ENCODE assay signal across 13 mouse cellular contexts in the genomic region with DNA sequence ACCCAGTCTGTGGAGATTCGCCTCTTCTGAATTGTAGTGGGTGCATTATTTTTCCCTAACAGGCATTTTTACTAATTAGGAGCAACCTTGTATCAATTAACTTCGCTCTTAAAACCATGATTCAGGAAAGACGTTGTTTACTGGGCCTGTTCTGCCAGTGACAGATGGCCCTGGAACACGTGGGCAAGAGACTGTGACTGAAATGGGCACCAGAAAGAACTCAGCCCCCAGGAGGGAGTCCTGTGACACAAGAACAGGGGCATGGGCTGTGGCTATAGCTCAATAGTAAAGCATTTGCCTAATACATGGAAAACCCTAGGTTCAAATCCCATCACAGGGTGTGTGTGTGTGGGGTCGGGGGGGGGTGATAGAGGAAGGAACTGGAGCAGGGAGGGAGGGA. TPM values are rescaled to one million over a fixed set of nuclear protein-coding genes. Genes with fewer than 3 reads are reported as not detected.
DNase-seq lines count a peak whose midpoint lies in the region; ATAC-seq and TF ChIP-seq lines count a peak whose summit lies in the region.
"Had no signal": no experiment of that assay in that cellular context is flagged by ENCODE, and none has a peak within 500 bp of the region (broad histone marks: within the 10 kb centered on the region; RNA-seq: fewer than 3 reads in every experiment).

No protein-coding gene starts in this region.

- TF ChIP-seq CTCF in lung, adult 2 months (IDR thresholded peaks at IDR 0.05; ENCODE audit: insufficient read depth, low read length): no peak

- H3K27me3 ChIP-seq in forebrain, embryonic 13.5 days: no peaks in the 10 kb centered on the region
- no peaks in the 10 kb centered on the region for H3K27me3 ChIP-seq in forebrain, embryonic 10.5 days (ENCODE audit: poor library complexity, severe bottlenecking)
- H3K27me3 ChIP-seq in forebrain, embryonic 16.5 days (replicated peaks; ENCODE audit: control insufficient read depth, insufficient read depth, low read length): no peaks in the 10 kb centered on the region
- no peaks in the 10 kb centered on the region for H3K27me3 ChIP-seq in neural tube, embryonic 15.5 days (replicated peaks)
- H3K27me3 ChIP-seq: heart, embryonic 13.5 days; limb, embryonic 15.5 days had no signal

- H3K4me2 ChIP-seq in forebrain, embryonic 13.5 days: no peak overlapping the region
- no peak overlapping the region for H3K4me2 ChIP-seq in forebrain, embryonic 16.5 days (ENCODE audit: low read length)
- H3K4me2 ChIP-seq in neural tube, embryonic 15.5 days: no peak overlapping the region
- H3K4me2 ChIP-seq: heart, embryonic 13.5 days; limb, embryonic 15.5 days; lung, embryonic 14.5 days had no signal

- TF ChIP-seq POLR2A in lung, adult 2 months (IDR thresholded peaks at IDR 0.05; ENCODE audit: borderline replicate concordance, extremely low read depth, low read depth, low read length): no peak

- peak; percentile 70 for ATAC-seq in forebrain, embryonic 13.5 days
- peak; percentile 64 for ATAC-seq in forebrain, embryonic 16.5 days
- ATAC-seq in neural tube, embryonic 15.5 days (ENCODE audit: low FRiP score): no peak

- no peaks in the 10 kb centered on the region for H3K36me3 ChIP-seq in forebrain, embryonic 13.5 days (ENCODE audit: poor library complexity, severe bottlenecking)
- no peaks in the 10 kb centered on the region for H3K36me3 ChIP-seq in forebrain, embryonic 10.5 days (replicated peaks)
- H3K36me3 ChIP-seq in forebrain, embryonic 16.5 days (ENCODE audit: control insufficient read depth, insufficient read depth): no peaks in the 10 kb centered on the region
- H3K36me3 ChIP-seq in neural tube, embryonic 15.5 days: no peaks in the 10 kb centered on the region
- H3K36me3 ChIP-seq: heart, embryonic 13.5 days; limb, embryonic 15.5 days had no signal

- H3K9me3 ChIP-seq in forebrain, embryonic 13.5 days (replicated peaks): no peaks in the 10 kb centered on the region
- no peaks in the 10 kb centered on the region for H3K9me3 ChIP-seq in forebrain, embryonic 10.5 days
- no peaks in the 10 kb centered on the region for H3K9me3 ChIP-seq in forebrain, embryonic 16.5 days (ENCODE audit: control insufficient read depth, low read length)
- H3K9me3 ChIP-seq in neural tube, embryonic 15.5 days (replicated peaks): no peaks in the 10 kb centered on the region
- H3K9me3 ChIP-seq: heart, embryonic 13.5 days; limb, embryonic 15.5 days had no signal

- H3K9ac ChIP-seq in forebrain, embryonic 13.5 days: no peak overlapping the region
- no peak overlapping the region for H3K9ac ChIP-seq in forebrain, embryonic 16.5 days (replicated peaks; ENCODE audit: low read depth, low read length)
- H3K9ac ChIP-seq in neural tube, embryonic 15.5 days (replicated peaks): no peak overlapping the region
- H3K9ac ChIP-seq: heart, embryonic 13.5 days; limb, embryonic 15.5 days; lung, embryonic 14.5 days had no signal

- peak overlapping the region; percentile 72 for H3K27ac ChIP-seq in forebrain, embryonic 13.5 days
- H3K27ac ChIP-seq in forebrain, embryonic 10.5 days: no peak overlapping the region
- H3K27ac ChIP-seq in forebrain, embryonic 16.5 days (ENCODE audit: low read length): peak overlapping the region; percentile 79
- H3K27ac ChIP-seq in neural tube, embryonic 15.5 days (replicated peaks): 0 out of 2 replicates have a peak overlapping the region, but pooled peaks have one; percentile 7
- H3K27ac ChIP-seq: heart, embryonic 13.5 days; limb, embryonic 15.5 days had no signal

- H3K4me3 ChIP-seq in forebrain, embryonic 13.5 days: no peak overlapping the region
- no peak overlapping the region for H3K4me3 ChIP-seq in forebrain, embryonic 10.5 days
- H3K4me3 ChIP-seq in forebrain, embryonic 16.5 days (replicated peaks; ENCODE audit: low read length): no peak overlapping the region
- no peak overlapping the region for H3K4me3 ChIP-seq in neural tube, embryonic 15.5 days (replicated peaks)
- no peak overlapping the region for H3K4me3 ChIP-seq in lung, adult 2 months (replicated peaks; ENCODE audit: extremely low read depth, low read depth, low read length)
- H3K4me3 ChIP-seq: heart, embryonic 13.5 days; limb, embryonic 15.5 days had no signal

- peaks cover 19% of the 10 kb centered on the region for H3K4me1 ChIP-seq in forebrain, embryonic 13.5 days
- peaks cover 15% of the 10 kb centered on the region for H3K4me1 ChIP-seq in forebrain, embryonic 10.5 days
- H3K4me1 ChIP-seq in forebrain, embryonic 16.5 days (replicated peaks; ENCODE audit: control insufficient read depth, insufficient read depth, low read length): peaks cover 13% of the 10 kb centered on the region
- peaks cover 10% of the 10 kb centered on the region for H3K4me1 ChIP-seq in neural tube, embryonic 15.5 days
- no peaks in the 10 kb centered on the region for H3K4me1 ChIP-seq in lung, adult 2 months (ENCODE audit: control insufficient read depth, insufficient read depth, low read length)
- H3K4me1 ChIP-seq: limb, embryonic 15.5 days had no signal

- 45% methylated on average over 5 of the region's 5 CpGs for WGBS in forebrain, embryonic 13.5 days
- WGBS in forebrain, embryonic 10.5 days: 66% methylated on average over 5 of the region's 5 CpGs
- 25% methylated on average over 5 of the region's 5 CpGs for WGBS in forebrain, embryonic 16.5 days
- 27% methylated on average over 5 of the region's 5 CpGs for WGBS in neural tube, embryonic 15.5 days
- 56% methylated on average over 5 of the region's 5 CpGs for WGBS in lung, adult 2 months

- DNase-seq in forebrain, embryonic 10.5 days (ENCODE audit: extremely low spot score, low spot score): no peak
- peak; percentile 35 for DNase-seq in right cerebral cortex, adult 18-20 months
- no peak for DNase-seq in right cerebral cortex, postnatal 36 days (ENCODE audit: low spot score in 2 of 2)
- DNase-seq in lung, adult 2 months: no peak
- no peak for DNase-seq in thymus, postnatal 0 days (ENCODE audit: low spot score)
- DNase-seq: adrenal gland, adult 8-10 months; lung, embryonic 14.5 days; thymus, adult 2 months had no signal

RNA-seq across cellular contexts. Expression of a gene that starts 9.9 kb away (rescaled TPM):
- 136 TPM in 2 replicates for polyA plus RNA-seq in forebrain, embryonic 13.5 days (2015; fragmentation: Nextera tagmentation; extraction: Ambion mirVana)
- polyA plus RNA-seq in forebrain, embryonic 10.5 days (2016; fragmentation: Nextera tagmentation; extraction: Ambion mirVana): 55.9 and 59.8 TPM in 2 replicates
- 125 and 131 TPM in 2 replicates for polyA plus RNA-seq in forebrain, embryonic 16.5 days (2015; fragmentation: Nextera tagmentation; extraction: Ambion mirVana)
- 102 and 121 TPM in 2 replicates for polyA plus RNA-seq in neural tube, embryonic 15.5 days (2015; fragmentation: Nextera tagmentation; extraction: Ambion mirVana)
- 32.0 and 43.8 TPM in 2 replicates for polyA plus RNA-seq in lung, adult 2 months (2012; rRNA removed)
- 9.8 and 10.5 TPM in 2 replicates for polyA plus RNA-seq in thymus, postnatal 0 days (2015; fragmentation: Nextera tagmentation; extraction: Ambion mirVana)
